Mouse (Mus musculus) heart, embryonic 14.5 days (tissue): ENCODE results near the gene Hist1h2ac. TPM values are rescaled to one million over a fixed set of nuclear protein-coding genes. Genes with fewer than 3 reads are reported as not detected.
"Not testable (repeated sequence)": the region's sequence is repeated elsewhere in the genome, so short reads cannot be mapped to it uniquely, and the experiment has no call there.

ENCODE experiments used
- ATAC-seq: fragments of 200-750 bp; cut with Nextera tagmentation; 2 replicates; pipeline ENCODE4 v1.8.0; 2017; ENCODE audit warnings: low read depth, moderate TSS enrichment; ENCODE audit not compliant: insufficient number of reproducible peaks, insufficient read depth, low FRiP score
- H3K27ac ChIP-seq, 2 experiments: fragments of 200-500 bp in 1 of 2; fragments of 300-500 bp in 1 of 2; sonication (generic) in 1 of 2; replicated peaks in 1 of 2; 2 replicates each; pipeline ENCODE4 v1.5.1; 2012 to 2014; ENCODE audit warnings: low read depth in 2 of 2, low read length in 2 of 2, control low read depth in 1 of 2, mild to moderate bottlenecking in 1 of 2, mixed read lengths in 1 of 2; ENCODE audit not compliant: control insufficient read depth in 1 of 2, insufficient read depth in 1 of 2
- H3K27me3 ChIP-seq: fragments of 300-500 bp; sonication (generic); 2 replicates; pipeline ENCODE4 v1.6.1; 2014; ENCODE audit warnings: mild to moderate bottlenecking, low read length, control low read depth; ENCODE audit not compliant: control insufficient read depth, insufficient read depth
- H3K36me3 ChIP-seq: fragments of 300-500 bp; sonication (generic); 2 replicates; pipeline ENCODE4 v1.6.1; 2014; ENCODE audit warnings: mild to moderate bottlenecking, control low read depth, low read length, mixed read lengths; ENCODE audit not compliant: control insufficient read depth, insufficient read depth
- H3K4me1 ChIP-seq, 2 experiments: fragments of 200-500 bp in 1 of 2; fragments of 300-500 bp in 1 of 2; sonication (generic) in 1 of 2; 2 replicates each; pipeline ENCODE4 v1.6.1; 2012 to 2014; ENCODE audit warnings: low read length in 2 of 2, control low read depth in 1 of 2, mixed read lengths in 1 of 2; ENCODE audit not compliant: control insufficient read depth in 2 of 2, insufficient read depth in 2 of 2
- H3K4me2 ChIP-seq: fragments of 300-500 bp; sonication (generic); 2 replicates; pipeline ENCODE4 v1.6.1; 2014; ENCODE audit warnings: mild to moderate bottlenecking, low read length
- H3K4me3 ChIP-seq, 2 experiments: fragments of 200-500 bp in 1 of 2; fragments of 300-500 bp in 1 of 2; sonication (generic) in 1 of 2; 2 replicates each; pipeline ENCODE4 v1.5.1; 2012 to 2014; ENCODE audit warnings: low read length in 2 of 2, mild to moderate bottlenecking in 2 of 2, control low read depth in 1 of 2, low read depth in 1 of 2, moderate library complexity in 1 of 2; ENCODE audit not compliant: control insufficient read depth in 1 of 2, insufficient read depth in 1 of 2
- H3K9ac ChIP-seq: fragments of 300-500 bp; sonication (generic); 2 replicates; pipeline ENCODE4 v1.6.1; 2014; ENCODE audit warnings: mild to moderate bottlenecking, low read length
- H3K9me3 ChIP-seq: fragments of 300-500 bp; sonication (generic); 2 replicates; pipeline ENCODE4 v1.6.1; 2016; ENCODE audit warnings: low read length, control low read depth; ENCODE audit not compliant: control insufficient read depth
- WGBS: fragments of 180-500 bp; shearing (Covaris S2); extraction: QIAGEN DNeasy Blood & Tissue Kit; methylation state at CpG from one replicate; pipeline ENCODE4 v1.1.7; 2014; 5-methylcytosine and 5-hydroxymethylcytosine counted together
- polyA plus RNA-seq: library from polyadenylated mRNA; unstranded; fragments of >200 nt; fragmentation: Nextera tagmentation; extraction: Ambion mirVana; gene quantifications from 2 replicates; pipeline ENCODE4 v1.2.1, GENCODE M21; 2014

The Hist1h2ac gene
- polyA plus RNA-seq, 1 experiment from 2014 or later, result 0.65 TPM

GRCm38 (mm10) chr13:23708041-23708440 lies 24.3 kb upstream of the Hist1h2ac start:
- Histone ChIP-seq H3K4me1 (peaks cover 7 to 15% of the 10 kb centered on the region in 2 experiments), H3K36me3 (no peaks in the 10 kb centered on the region), H3K4me3 (no peak overlapping the region), H3K9ac (no peak overlapping the region), H3K27me3 (no peaks in the 10 kb centered on the region), H3K4me2 (no peak overlapping the region), H3K9me3 (no peaks in the 10 kb centered on the region), H3K27ac (peak overlapping the region; percentile 46 to 59)
- ATAC-seq, result no peak
- WGBS, result 76% methylated on average over 4 of the region's 4 CpGs

- 92% methylated on average over 12 of the region's 12 CpGs for WGBS
- no peaks in the 10 kb centered on the region for H3K36me3 ChIP-seq
- H3K4me2 ChIP-seq, result no peak overlapping the region
- no peaks in the 10 kb centered on the region for H3K27me3 ChIP-seq
- peaks cover 7 to 15% of the 10 kb centered on the region in 2 experiments for H3K4me1 ChIP-seq
- H3K27ac ChIP-seq, result no peak overlapping the region
- no peak overlapping the region for H3K9ac ChIP-seq
- H3K4me3 ChIP-seq, result no peak overlapping the region
- no peak for ATAC-seq
- no peaks in the 10 kb centered on the region for H3K9me3 ChIP-seq
Observed at GRCm38 (mm10) chr13:23706771-23707170, 23.0 kb upstream of the Hist1h2ac start.

GRCm38 (mm10) chr13:23705751-23706356 lies 22.1 kb upstream of the Hist1h2ac start:
- Histone ChIP-seq H3K4me1 (peaks cover 7 to 18% of the 10 kb centered on the region in 2 experiments), H3K27me3 (no peaks in the 10 kb centered on the region), H3K36me3 (no peaks in the 10 kb centered on the region), H3K27ac (no peak overlapping the region), H3K9ac (no peak overlapping the region), H3K4me2 (no peak overlapping the region), H3K9me3 (no peaks in the 10 kb centered on the region), H3K4me3 (no peak overlapping the region)
- ATAC-seq, result no peak
- WGBS, result 80% methylated on average over 7 of the region's 7 CpGs

- not testable (repeated sequence) for H3K9me3 ChIP-seq, H3K9ac ChIP-seq, H3K27ac ChIP-seq, H3K4me2 ChIP-seq, H3K27me3 ChIP-seq, H3K36me3 ChIP-seq, ATAC-seq, H3K4me3 ChIP-seq, H3K4me1 ChIP-seq
- WGBS, result 58% methylated on average over 2 of the region's 2 CpGs
Observed at GRCm38 (mm10) chr13:23702801-23703200, 19.1 kb upstream of the Hist1h2ac start.

- Histone ChIP-seq H3K9ac (no peak overlapping the region), H3K9me3 (no peaks in the 10 kb centered on the region), H3K4me3 (no peak overlapping the region), H3K27ac (no peak overlapping the region), H3K4me2 (no peak overlapping the region), H3K36me3 (no peaks in the 10 kb centered on the region), H3K4me1 (0 out of 4 replicates have a peak, but pooled peaks cover 0 to 3% of the 10 kb centered on the region in 2 experiments), H3K27me3 (no peaks in the 10 kb centered on the region)
- ATAC-seq, result no peak
- WGBS, result 77% methylated on average over 4 of the region's 4 CpGs
Observed at GRCm38 (mm10) chr13:23702220-23702619, 18.5 kb upstream of the Hist1h2ac start.

DNA sequence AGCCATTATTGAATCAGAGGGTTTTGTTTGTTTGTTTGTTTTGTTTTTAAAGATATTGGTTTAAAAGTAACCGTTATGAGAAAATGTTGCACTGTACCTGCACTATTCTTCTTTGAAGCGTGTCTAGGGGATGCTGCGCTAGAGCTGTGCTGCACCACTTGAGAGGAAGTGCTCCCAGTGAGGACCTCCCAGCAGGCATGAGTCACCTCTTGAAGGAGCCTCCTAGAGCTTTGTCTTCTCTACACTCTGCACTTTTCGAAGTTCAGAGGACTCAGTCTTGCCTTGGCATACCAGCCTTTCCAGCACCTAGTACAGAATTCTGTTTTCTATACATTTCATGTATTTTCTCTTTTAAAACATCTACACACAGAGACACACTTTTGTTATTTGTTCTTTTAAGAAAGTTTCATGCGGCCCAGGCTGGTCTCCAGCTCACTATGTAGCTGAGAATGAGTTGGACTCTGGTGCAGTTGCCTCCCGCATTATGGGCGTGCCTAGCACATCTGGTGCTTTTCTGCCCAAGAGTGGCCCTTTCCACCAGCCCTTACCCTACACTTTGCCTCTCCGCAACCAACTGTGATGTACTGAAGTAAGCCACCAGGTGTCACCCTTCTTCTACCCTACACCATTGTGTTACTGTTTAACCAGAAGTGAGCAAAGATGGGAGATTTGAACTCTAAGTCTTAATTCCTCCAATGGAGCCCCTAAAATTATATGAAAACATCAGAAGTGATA lies 17.2 kb upstream of the Hist1h2ac start:
- no peak overlapping the region for H3K4me2 ChIP-seq
- H3K27me3 ChIP-seq, result no peaks in the 10 kb centered on the region
- peaks cover under 1 to 5% of the 10 kb centered on the region in 2 experiments; a peak in 1 of 4 replicates for H3K4me1 ChIP-seq
- peak overlapping the region; percentile 34; the same call in 1 of the 2 replicates for H3K9ac ChIP-seq
- no peaks in the 10 kb centered on the region for H3K9me3 ChIP-seq
- H3K36me3 ChIP-seq, result no peaks in the 10 kb centered on the region
- H3K27ac ChIP-seq, result no peak overlapping the region
- ATAC-seq, result no peak
- no peak overlapping the region for H3K4me3 ChIP-seq
- 15% methylated on average over 8 of the region's 8 CpGs for WGBS

- peaks cover 4 to 7% of the 10 kb centered on the region in 2 experiments; a peak in 2 of 4 replicates for H3K4me1 ChIP-seq
- H3K4me2 ChIP-seq, result no peak overlapping the region
- no peak overlapping the region for H3K4me3 ChIP-seq
- no peaks in the 10 kb centered on the region for H3K36me3 ChIP-seq
- H3K9me3 ChIP-seq, result no peaks in the 10 kb centered on the region
- no peaks in the 10 kb centered on the region for H3K27me3 ChIP-seq
- no peak for ATAC-seq
- H3K27ac ChIP-seq, result no peak overlapping the region
- no peak overlapping the region for H3K9ac ChIP-seq
- WGBS, result 64% methylated on average over 3 of the region's 3 CpGs
Observed at GRCm38 (mm10) chr13:23699767-23700166, 16.0 kb upstream of the Hist1h2ac start.
